Mouse (Mus musculus) fat pad, adult 2 months (tissue): ENCODE data around the gene Dennd1a.

Experiments
- DNase-seq: peaks from one replicate; pipeline ENCODE4 v3.0.0-alpha.2; 2011; ENCODE audit warnings: low read depth, low spot score; ENCODE audit errors: extremely low read depth

The Dennd1a gene

GRCm38 (mm10) chr2:37836926-37837325 is 450.3 kb downstream of the Dennd1a start:
- peak; percentile 86 for DNase-seq

- no peak for DNase-seq
These were observed 454.9 kb downstream of the Dennd1a start for GRCm38 (mm10) chr2:37832253-37832652.

GRCm38 (mm10) chr2:37829758-37830275 is 457.4 kb downstream of the Dennd1a start:
- no peak for DNase-seq

GRCm38 (mm10) chr2:37823826-37824225 is 463.4 kb downstream of the Dennd1a start:
- no peak for DNase-seq

GRCm38 (mm10) chr2:37822122-37822521 is 465.1 kb downstream of the Dennd1a start:
- DNase-seq: no peak

- DNase-seq: no peak
These were observed 467.6 kb downstream of the Dennd1a start for GRCm38 (mm10) chr2:37819526-37820152.

GRCm38 (mm10) chr2:37818761-37819525 is 468.2 kb downstream of the Dennd1a start:
- no peak for DNase-seq

GRCm38 (mm10) chr2:37815676-37816075 is 471.5 kb downstream of the Dennd1a start:
- no peak for DNase-seq

GRCm38 (mm10) chr2:37814820-37815361 is 472.3 kb downstream of the Dennd1a start:
- DNase-seq: no peak

GRCm38 (mm10) chr2:37812401-37812800 is 474.8 kb downstream of the Dennd1a start:
- no peak for DNase-seq

GRCm38 (mm10) chr2:37811682-37812081 is 475.5 kb downstream of the Dennd1a start:
- no peak for DNase-seq

- DNase-seq: no peak
These were observed 484.5 kb downstream of the Dennd1a start for GRCm38 (mm10) chr2:37802610-37803212.

GRCm38 (mm10) chr2:37801687-37802086 is 485.5 kb downstream of the Dennd1a start:
- DNase-seq: no peak

GRCm38 (mm10) chr2:37799137-37799536 is 488.1 kb downstream of the Dennd1a start:
- no peak for DNase-seq

GRCm38 (mm10) chr2:37797046-37797445 is 490.1 kb downstream of the Dennd1a start:
- DNase-seq: no peak

GRCm38 (mm10) chr2:37796021-37796420 is 491.2 kb downstream of the Dennd1a start:
- DNase-seq: no peak

- DNase-seq: no peak
These were observed 495.9 kb downstream of the Dennd1a start for GRCm38 (mm10) chr2:37791340-37791739.

GRCm38 (mm10) chr2:37790738-37791137 is 496.5 kb downstream of the Dennd1a start:
- DNase-seq: no peak

GRCm38 (mm10) chr2:37789995-37790394 is 497.2 kb downstream of the Dennd1a start:
- DNase-seq: no peak

- DNase-seq: no peak
These were observed 498.2 kb downstream of the Dennd1a start for GRCm38 (mm10) chr2:37789029-37789428.

- DNase-seq: no peak
These were observed 498.8 kb downstream of the Dennd1a start for GRCm38 (mm10) chr2:37788176-37788962.
